Mouse (Mus musculus) testis, adult 2 months (tissue): ENCODE data around the gene Tsga10ip.

Experiments used
- CTCF ChIP-seq: fragments of 200-500 bp; IDR thresholded peaks from 2 replicates; pipeline ENCODE4 v1.5.1; 2012; ENCODE audit warnings: low read depth, mild to moderate bottlenecking, inconsistent platforms, low read length, moderate library complexity; ENCODE audit not compliant: control insufficient read depth, insufficient read depth, insufficient replicate concordance
- POLR2A ChIP-seq: fragments of 200-500 bp; IDR thresholded peaks from 2 replicates; pipeline ENCODE4 v1.6.1; 2012; ENCODE audit warnings: low read depth, mild to moderate bottlenecking, inconsistent platforms, low read length, moderate library complexity; ENCODE audit not compliant: control insufficient read depth

GRCm38 (mm10) chr19:5364124-5364523 is 38.2 kb downstream of the Tsga10ip start:
- TF ChIP-seq CTCF (no peak), POLR2A (no peak)
